Mouse (Mus musculus): ENCODE results near the gene Ncbp2. TPM values are rescaled to one million over a fixed set of nuclear protein-coding genes. Genes with fewer than 3 reads are reported as not detected.

The Ncbp2 gene
- polyA plus RNA-seq, 1 experiment from 2014 or later = 114 TPM

DNA sequence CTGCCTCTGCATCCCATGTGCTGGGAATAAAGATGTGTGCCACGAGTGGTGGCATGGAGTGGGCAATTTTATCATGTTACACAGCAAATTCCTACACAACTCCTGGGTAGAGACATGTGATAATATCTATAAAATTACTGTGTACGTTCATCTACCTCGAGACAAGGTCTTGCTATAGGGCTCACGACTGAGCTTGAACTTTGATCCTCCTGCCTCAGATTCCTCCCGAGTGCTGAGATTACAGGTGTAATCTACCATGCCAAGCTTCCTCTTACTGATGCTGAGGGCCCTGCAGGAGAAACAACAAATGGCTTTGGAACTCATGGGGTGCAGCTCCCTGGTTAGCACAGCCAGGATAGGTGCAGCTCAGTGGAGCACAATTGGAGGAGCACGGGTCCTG lies 23.9 kb upstream of the Ncbp2 start:
- 78% methylated on average over 6 of the region's 6 CpGs for WGBS
- Histone ChIP-seq H3K4me3 (no peak overlapping the region), H3K36me3 (no peaks in the 10 kb centered on the region), H3K27ac (no peak overlapping the region), H3K4me1 (no peaks in the 10 kb centered on the region), H3K4me2 (no peak overlapping the region), H3K9ac (no peak overlapping the region), H3K9me3 (no peaks in the 10 kb centered on the region), H3K27me3 (no peaks in the 10 kb centered on the region)
- ATAC-seq (ENCODE audit: borderline replicate concordance, extremely low read depth, low FRiP score, low TSS enrichment) = no peak

DNA sequence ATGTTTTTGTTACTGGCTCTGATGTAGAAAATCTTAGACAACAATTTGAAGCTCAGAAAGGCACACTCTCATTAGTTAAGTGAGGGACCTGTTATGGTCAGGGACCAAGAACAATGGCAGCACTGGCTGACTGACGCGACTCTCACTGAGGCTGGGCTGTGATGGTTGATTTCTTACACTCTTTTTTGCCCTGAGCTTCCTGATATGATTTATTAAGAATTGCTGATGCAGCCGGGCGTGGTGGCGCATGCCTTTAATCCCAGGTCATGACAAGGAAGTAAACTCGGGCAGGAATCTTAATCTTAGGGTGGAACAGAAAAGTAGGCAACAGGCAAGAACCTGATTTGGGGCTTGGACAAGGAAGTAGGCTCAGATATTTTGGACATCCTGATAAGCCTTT lies 22.2 kb upstream of the Ncbp2 start:
- Histone ChIP-seq H3K4me1 (no peaks in the 10 kb centered on the region), H3K27ac (no peak overlapping the region), H3K4me3 (no peak overlapping the region), H3K4me2 (no peak overlapping the region), H3K9me3 (no peaks in the 10 kb centered on the region), H3K36me3 (no peaks in the 10 kb centered on the region), H3K27me3 (no peaks in the 10 kb centered on the region), H3K9ac (no peak overlapping the region)
- ATAC-seq (ENCODE audit: borderline replicate concordance, extremely low read depth, low FRiP score, low TSS enrichment) = no peak
- WGBS = 72% methylated on average over 6 of the region's 6 CpGs

DNA sequence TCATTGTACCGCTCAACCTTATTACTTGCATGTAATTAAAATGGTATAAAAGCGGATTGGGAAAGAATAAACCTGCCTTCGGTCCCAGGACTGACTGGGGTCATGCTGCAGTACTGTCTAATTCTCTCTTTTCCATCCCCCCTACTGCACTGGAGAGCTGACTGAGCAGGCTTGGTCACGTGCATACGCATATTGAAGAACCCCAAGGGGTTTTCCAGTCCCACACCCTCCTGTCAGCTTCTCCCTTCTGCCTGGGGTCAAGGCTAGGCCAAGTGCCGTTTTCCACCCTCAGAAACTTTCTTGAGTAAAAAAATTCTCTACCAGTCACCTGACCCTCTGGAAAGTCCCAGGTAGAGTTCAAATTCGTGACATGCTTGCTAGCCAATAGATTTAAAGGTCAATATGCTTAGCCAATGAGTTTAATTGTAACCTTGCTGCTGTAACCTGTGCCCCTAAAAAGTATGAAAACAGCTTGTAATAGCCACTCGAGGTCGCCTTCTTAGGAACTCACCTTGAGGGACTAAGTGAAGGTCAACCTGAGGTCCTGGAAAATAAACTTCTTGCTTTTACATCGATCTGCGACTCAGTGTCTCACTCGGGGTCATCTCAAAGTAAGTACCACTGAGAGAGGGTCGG lies 21.6 kb upstream of the Ncbp2 start:
- no peaks in the 10 kb centered on the region for H3K36me3 ChIP-seq
- no peaks in the 10 kb centered on the region for H3K4me1 ChIP-seq
- no peak overlapping the region for H3K9ac ChIP-seq
- ATAC-seq (ENCODE audit: borderline replicate concordance, extremely low read depth, low FRiP score, low TSS enrichment) = no peak
- no peak overlapping the region for H3K27ac ChIP-seq
- H3K27me3 ChIP-seq = 0 out of 2 replicates have a peak, but pooled peaks cover 3% of the 10 kb centered on the region
- WGBS = 72% methylated on average over 13 of the region's 13 CpGs
- no peak overlapping the region for H3K4me3 ChIP-seq
- H3K4me2 ChIP-seq = no peak overlapping the region
- no peaks in the 10 kb centered on the region for H3K9me3 ChIP-seq

DNA sequence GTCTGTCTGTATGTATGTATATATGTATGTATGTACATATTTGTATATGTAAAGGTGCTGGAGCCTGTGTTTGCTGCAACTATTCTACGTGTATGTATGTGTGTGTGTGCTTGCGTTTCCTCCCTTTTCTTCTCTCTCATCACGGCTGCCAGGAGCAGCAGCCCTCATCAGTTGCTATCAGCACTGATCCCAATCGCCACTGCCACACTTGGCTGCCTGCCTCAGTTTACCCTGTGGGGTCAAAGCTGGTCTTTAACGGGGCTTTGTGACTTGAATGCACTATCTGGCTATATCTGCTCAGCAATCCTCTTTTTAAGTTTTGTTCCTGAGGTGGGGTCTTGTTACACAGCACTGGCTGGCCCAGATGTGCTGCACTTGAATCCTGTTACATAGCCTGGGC lies 20.9 kb upstream of the Ncbp2 start:
- Histone ChIP-seq H3K4me2 (no peak overlapping the region), H3K27me3 (0 out of 2 replicates have a peak, but pooled peaks cover 3% of the 10 kb centered on the region), H3K9me3 (no peaks in the 10 kb centered on the region), H3K27ac (no peak overlapping the region), H3K4me3 (no peak overlapping the region), H3K4me1 (peaks cover under 1% of the 10 kb centered on the region; the same call in 1 of the 2 replicates), H3K36me3 (no peaks in the 10 kb centered on the region), H3K9ac (no peak overlapping the region)
- WGBS = 79% methylated on average over 5 of the region's 5 CpGs
- no peak for ATAC-seq (ENCODE audit: borderline replicate concordance, extremely low read depth, low FRiP score, low TSS enrichment)

DNA sequence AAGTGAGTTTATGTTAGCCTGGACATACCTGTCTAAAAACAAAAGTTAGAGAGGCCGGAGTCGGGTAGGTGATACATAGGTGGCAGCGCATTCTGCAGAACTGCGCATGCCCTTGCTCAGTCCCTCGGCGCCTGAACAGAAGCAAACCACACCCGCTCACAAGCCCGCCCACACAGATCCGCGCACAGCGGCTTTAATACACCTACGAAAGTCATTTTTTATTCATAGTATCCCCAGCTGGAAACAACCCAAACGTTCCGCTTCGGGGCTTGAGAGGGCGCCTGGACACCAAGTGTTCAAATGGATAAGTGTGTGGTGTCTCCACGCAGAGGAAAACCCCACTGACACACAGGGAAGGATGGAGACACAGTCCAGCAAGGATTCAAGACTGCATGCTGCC lies 17.0 kb upstream of the Ncbp2 start:
- H3K4me2 ChIP-seq = no peak overlapping the region
- ATAC-seq (ENCODE audit: borderline replicate concordance, extremely low read depth, low FRiP score, low TSS enrichment) = no peak
- H3K9ac ChIP-seq = no peak overlapping the region
- 53% methylated on average over 17 of the region's 17 CpGs for WGBS
- no peak overlapping the region for H3K4me3 ChIP-seq
- H3K36me3 ChIP-seq = no peaks in the 10 kb centered on the region
- H3K9me3 ChIP-seq = no peaks in the 10 kb centered on the region
- peaks cover 38% of the 10 kb centered on the region for H3K27me3 ChIP-seq
- peaks cover 26% of the 10 kb centered on the region for H3K4me1 ChIP-seq
- no peak overlapping the region for H3K27ac ChIP-seq

DNA sequence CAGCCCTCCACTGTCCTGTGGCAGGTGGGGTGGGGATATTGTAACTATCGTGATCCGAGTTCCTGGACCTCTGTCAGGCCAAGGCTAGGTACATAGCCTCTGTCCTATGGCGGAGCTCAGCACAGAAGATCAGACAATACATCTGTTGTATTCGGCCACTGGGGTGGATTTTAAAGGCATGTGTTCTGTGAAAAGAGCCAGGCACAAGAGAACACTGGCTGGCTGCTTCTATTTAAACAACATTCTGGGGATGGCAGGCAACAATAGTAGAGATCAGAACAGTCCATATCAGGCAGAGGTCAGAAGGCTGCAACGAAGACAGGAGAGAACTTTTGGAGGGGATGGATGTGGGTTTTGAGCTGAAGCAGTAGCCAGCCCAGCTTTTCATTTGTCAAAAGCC lies 16.1 kb upstream of the Ncbp2 start:
- no peak for ATAC-seq (ENCODE audit: borderline replicate concordance, extremely low read depth, low FRiP score, low TSS enrichment)
- Histone ChIP-seq H3K27me3 (peaks cover 47% of the 10 kb centered on the region), H3K36me3 (no peaks in the 10 kb centered on the region), H3K9ac (no peak overlapping the region), H3K4me3 (no peak overlapping the region; the same call in 1 of the 2 replicates), H3K4me2 (peak overlapping the region; percentile 98), H3K9me3 (0 out of 2 replicates have a peak, but pooled peaks cover under 1% of the 10 kb centered on the region), H3K4me1 (peaks cover 26% of the 10 kb centered on the region), H3K27ac (no peak overlapping the region)
- 58% methylated on average over 5 of the region's 5 CpGs for WGBS

DNA sequence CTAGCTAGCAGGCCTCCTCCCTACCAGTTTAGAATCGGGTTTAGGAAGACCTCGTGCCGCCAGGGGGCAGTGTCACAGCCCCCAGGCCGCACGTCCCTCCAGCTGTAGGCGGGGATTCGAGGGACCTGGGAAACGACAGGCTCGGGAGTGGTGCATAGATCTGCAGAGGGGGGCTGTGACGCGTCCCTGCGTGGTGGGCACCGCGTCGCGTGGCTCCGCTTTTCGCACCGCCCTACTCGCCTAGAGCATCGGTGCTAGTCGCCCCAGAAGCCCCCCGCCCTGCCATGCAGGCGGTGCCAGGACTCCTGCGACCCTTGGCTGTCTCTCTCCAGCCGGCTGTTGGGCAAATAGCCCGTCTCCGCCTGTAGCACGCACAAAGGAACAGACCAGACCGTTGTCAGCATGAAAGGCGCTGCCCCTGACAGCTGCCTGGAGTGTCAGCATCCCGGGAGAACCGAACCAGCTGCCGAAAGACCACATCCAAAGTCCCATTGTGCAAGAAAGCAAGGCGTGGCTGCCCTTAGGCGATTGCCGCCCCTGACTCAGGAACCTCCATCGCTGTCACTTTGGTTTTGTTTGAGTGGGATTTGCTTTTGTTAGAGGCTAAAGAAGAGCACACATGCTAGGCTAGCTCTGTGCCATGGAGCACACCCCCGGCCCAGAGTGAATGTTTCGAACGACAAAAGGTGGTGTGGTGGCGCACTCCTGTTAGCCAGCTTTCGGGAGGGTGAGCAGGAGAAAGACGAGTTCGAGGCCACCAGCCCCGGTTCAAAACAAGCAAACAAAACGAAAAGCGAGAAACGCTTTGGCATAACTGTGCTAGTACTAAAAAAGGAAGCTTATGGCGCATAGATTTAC lies 15.2 kb upstream of the Ncbp2 start:
- peak; percentile 94 for ATAC-seq (ENCODE audit: borderline replicate concordance, extremely low read depth, low FRiP score, low TSS enrichment)
- Histone ChIP-seq H3K9ac (peak overlapping the region; percentile 45), H3K4me2 (peak overlapping the region; percentile 98), H3K36me3 (no peaks in the 10 kb centered on the region), H3K9me3 (0 out of 2 replicates have a peak, but pooled peaks cover 4% of the 10 kb centered on the region), H3K27me3 (peaks cover 48% of the 10 kb centered on the region), H3K4me3 (peak overlapping the region; percentile 57), H3K27ac (peak overlapping the region; percentile 42; the same call in 1 of the 2 replicates), H3K4me1 (peaks cover 26% of the 10 kb centered on the region)
- WGBS = 1% methylated on average over 50 of the region's 50 CpGs

DNA sequence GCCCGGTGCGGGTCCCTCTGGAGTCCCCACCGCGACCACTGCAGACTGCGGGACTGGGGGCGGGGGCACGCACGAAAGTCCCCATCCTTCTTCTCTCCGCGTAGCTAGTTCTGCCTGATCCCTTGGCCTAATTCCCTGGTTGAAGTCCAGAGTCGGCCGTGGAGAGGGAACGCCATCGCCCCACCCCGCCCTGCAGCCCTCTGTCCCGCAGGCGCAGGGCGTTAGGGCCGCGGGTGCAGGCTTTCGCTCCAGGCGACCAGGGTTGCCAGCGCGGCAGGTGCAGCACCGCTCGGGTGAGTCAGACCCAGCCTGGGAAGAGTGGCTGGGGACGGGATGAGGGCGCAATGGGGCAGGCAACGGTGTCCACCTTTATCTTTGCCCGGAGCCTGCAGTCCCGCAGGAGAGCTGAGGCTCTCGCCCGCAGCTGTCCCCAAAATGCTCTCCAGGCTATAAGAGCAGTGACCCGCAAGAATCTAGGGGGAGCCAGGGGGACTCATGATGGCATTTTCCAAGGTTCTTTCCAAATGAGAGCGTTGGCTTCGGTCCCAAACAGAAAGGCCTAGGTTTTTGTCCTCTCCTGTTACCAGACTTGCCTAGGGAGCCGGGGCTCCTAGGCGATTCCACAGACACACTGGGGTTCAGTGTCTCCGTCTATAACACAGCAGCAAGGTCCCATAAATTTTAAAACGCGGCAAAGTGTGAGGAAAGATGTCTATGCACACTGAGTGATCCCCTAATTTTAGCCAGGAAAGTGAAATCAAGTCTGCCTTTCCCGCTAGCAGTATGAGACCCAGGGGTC lies 14.4 kb upstream of the Ncbp2 start, which contains the start of gene Pigz:
Pigz (plus strand) TSS at position 101 of the 799 bp plus-strand sequence.
- ATAC-seq (ENCODE audit: borderline replicate concordance, extremely low read depth, low FRiP score, low TSS enrichment) = no peak
- Histone ChIP-seq H3K36me3 (no peaks in the 10 kb centered on the region), H3K4me2 (peak within 1 kb of the TSS; percentile 98), H3K27ac (peak within 1 kb of the TSS; percentile 42; the same call in 1 of the 2 replicates), H3K4me3 (peak within 1 kb of the TSS; percentile 57), H3K9me3 (0 out of 2 replicates have a peak, but pooled peaks cover 4% of the 10 kb centered on the region), H3K9ac (peak within 1 kb of the TSS; percentile 45), H3K4me1 (peaks cover 26% of the 10 kb centered on the region), H3K27me3 (peaks cover 48% of the 10 kb centered on the region)
- 9% methylated on average over 42 of the region's 42 CpGs for WGBS

DNA sequence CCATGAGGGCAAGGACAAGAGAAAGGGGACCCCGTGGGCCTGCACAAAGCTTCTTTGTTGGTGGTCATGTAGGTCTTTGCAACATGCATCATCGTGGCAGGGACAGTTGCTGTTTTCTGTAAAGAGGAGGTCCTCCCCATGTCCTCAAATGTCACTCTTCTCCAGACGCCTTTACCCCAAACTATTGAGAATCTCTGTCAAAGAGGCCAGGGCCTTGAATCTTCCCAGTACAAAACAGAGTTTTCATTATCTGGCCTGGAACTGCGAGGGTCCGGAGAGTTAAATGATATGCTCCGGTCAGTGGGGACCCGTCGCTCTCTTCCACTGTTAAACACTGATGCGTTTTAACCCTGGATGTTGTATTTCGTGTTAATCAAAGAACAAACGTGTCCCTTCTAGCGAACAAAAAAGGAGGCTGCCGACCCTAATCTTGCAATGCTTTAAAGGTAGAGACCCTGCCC lies 13.7 kb upstream of the Ncbp2 start:
- Histone ChIP-seq H3K9me3 (0 out of 2 replicates have a peak, but pooled peaks cover 4% of the 10 kb centered on the region), H3K4me2 (peak overlapping the region; percentile 52; the same call in 1 of the 2 replicates), H3K9ac (no peak overlapping the region), H3K27ac (no peak overlapping the region), H3K27me3 (peaks cover 48% of the 10 kb centered on the region), H3K4me3 (peak overlapping the region; percentile 24; the same call in 1 of the 2 replicates), H3K36me3 (no peaks in the 10 kb centered on the region), H3K4me1 (peaks cover 26% of the 10 kb centered on the region)
- no peak for ATAC-seq (ENCODE audit: borderline replicate concordance, extremely low read depth, low FRiP score, low TSS enrichment)
- WGBS = 26% methylated on average over 13 of the region's 13 CpGs

DNA sequence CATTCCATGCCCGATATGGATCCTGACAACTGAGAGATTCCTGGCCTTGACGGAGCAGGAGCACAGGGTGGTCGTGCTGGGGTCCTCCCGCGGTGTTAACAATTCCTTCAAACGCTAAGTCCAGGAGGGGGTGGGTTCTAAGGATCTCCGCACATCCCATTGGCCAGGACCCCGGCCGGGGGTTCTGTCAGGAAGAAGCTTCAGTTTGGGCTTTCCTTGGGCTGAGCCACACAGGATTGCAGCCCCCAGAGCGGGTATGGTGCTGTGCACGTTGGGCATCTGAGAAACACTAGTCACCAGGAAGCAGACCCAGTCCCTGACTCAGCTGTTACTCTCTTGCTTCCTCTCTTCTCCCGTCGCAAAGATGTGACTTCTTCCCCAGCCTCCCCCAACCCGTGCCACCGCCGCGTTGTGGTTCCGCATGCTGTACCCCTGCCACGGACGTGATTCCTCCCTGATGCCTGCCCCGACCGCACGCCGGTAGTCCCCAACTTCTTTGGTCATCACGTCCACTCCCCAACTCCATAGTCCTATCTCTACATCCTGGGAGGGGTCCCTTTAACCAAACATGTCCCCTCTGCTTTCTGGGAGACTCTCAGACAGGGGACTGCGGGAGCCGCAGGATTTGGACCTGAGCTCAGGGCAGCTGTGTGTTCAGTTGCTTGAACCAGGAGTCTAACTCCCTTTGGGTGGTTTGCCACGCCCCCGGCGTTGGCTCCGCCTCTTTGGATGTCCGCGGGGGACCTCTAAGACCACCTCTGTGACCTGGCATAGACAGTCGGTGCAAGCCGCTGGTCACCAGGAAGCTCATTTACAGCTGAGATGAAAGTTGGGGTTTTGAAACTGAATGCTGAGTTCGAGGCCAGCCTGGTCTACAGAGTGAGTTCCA lies 13.0 kb upstream of the Ncbp2 start:
- peaks cover 26% of the 10 kb centered on the region for H3K4me1 ChIP-seq
- H3K27ac ChIP-seq = no peak overlapping the region
- H3K9ac ChIP-seq = no peak overlapping the region
- H3K9me3 ChIP-seq = 0 out of 2 replicates have a peak, but pooled peaks cover 4% of the 10 kb centered on the region
- no peak for ATAC-seq (ENCODE audit: borderline replicate concordance, extremely low read depth, low FRiP score, low TSS enrichment)
- H3K27me3 ChIP-seq = peaks cover 48% of the 10 kb centered on the region
- H3K36me3 ChIP-seq = no peaks in the 10 kb centered on the region
- WGBS = 4% methylated on average over 36 of the region's 36 CpGs
- peak overlapping the region; percentile 24 for H3K4me3 ChIP-seq
- peak overlapping the region; percentile 52 for H3K4me2 ChIP-seq

Measured in lung, embryonic 15.5 days (tissue).